Mouse (Mus musculus): ENCODE data around the gene Ankrd55.

- TF ChIP-seq CTCF (conservative IDR thresholded peaks at IDR 0.05; ENCODE audit: insufficient read depth, insufficient read length, low read depth, low read length) = no peak
- TF ChIP-seq POLR2A (IDR thresholded peaks at IDR 0.05; ENCODE audit: low read depth, low read length) = no peak
Measured at GRCm38 (mm10) chr13:112371729-112372128, 83.5 kb downstream of the Ankrd55 start.
